Mouse (Mus musculus): ENCODE measurements around the gene Camkmt. TPM values are rescaled to one million over a fixed set of nuclear protein-coding genes. Genes with fewer than 3 reads are reported as not detected.
A peak's percentile ranks its signal among the peaks of the same experiment; 100 is the strongest.

The Camkmt gene
- polyA plus RNA-seq, 1 experiment from 2014 or later = 8.2 TPM

DNA sequence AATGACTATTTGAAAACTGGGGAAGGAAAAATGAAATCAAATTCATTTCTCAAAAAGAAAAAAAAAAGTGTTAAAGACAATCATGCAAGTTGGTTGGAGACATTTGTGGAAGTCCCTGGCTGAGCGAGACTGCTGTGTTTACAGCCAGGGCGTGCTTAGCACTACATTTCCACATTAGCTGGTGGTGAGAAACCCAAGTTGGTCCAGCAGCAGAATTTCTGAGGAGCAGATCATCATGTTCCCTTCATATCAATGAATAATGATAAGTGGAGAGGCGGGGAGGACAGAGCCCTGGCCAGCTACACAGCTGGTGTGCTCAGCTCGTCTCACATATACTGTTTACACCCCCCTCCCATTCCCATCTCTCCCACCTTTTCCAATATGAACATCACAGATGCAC is 292.0 kb downstream of the Camkmt start:
- H3K27ac ChIP-seq (replicated peaks in 1 of 2; ENCODE audit: control insufficient read depth in 1 of 2, insufficient read depth in 1 of 2, low read depth in 2 of 2, low read length in 2 of 2) = no peak overlapping the region
- H3K27me3 ChIP-seq (ENCODE audit: control insufficient read depth, insufficient read depth, low read length) = no peaks in the 10 kb centered on the region
- no peak overlapping the region for H3K9ac ChIP-seq (ENCODE audit: low read length)
- peaks cover 3 to 5% of the 10 kb centered on the region in 2 experiments; a peak in 2 of 4 replicates for H3K4me1 ChIP-seq (ENCODE audit: control insufficient read depth in 2 of 2, insufficient read depth in 2 of 2, low read length in 2 of 2)
- no peaks in the 10 kb centered on the region for H3K36me3 ChIP-seq (ENCODE audit: control insufficient read depth, insufficient read depth, low read length)
- 66% methylated on average over 4 of the region's 4 CpGs for WGBS
- no peak overlapping the region for H3K4me2 ChIP-seq (ENCODE audit: low read length)
- H3K9me3 ChIP-seq (ENCODE audit: control insufficient read depth, low read length) = no peaks in the 10 kb centered on the region
- H3K4me3 ChIP-seq (ENCODE audit: control insufficient read depth in 1 of 2, insufficient read depth in 1 of 2, low read depth in 1 of 2, low read length in 2 of 2) = no peak overlapping the region
- no peak for ATAC-seq (ENCODE audit: insufficient number of reproducible peaks, insufficient read depth, low FRiP score, low read depth)

DNA sequence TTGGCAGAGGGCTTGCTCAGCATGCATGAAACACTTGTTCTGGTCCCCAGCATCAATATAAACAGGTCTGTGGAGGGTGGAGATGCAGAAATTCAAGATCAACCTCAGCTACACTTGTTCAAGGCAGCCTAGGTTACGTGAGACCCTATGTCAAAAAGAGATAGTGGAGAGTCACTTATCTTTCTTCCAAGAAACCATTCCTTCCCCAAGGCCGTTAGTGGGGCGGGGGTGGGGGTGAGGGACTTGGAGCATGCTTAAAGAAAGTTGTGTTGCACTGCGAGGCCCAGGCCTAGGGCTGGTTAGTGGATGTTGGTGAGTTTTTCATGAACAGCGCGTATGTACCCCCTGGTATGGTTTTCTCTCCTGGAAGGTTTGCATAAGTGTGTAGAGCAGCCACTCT is 292.6 kb downstream of the Camkmt start:
- no peak overlapping the region for H3K9ac ChIP-seq (ENCODE audit: low read length)
- 62% methylated on average over 6 of the region's 6 CpGs for WGBS
- no peak for ATAC-seq (ENCODE audit: insufficient number of reproducible peaks, insufficient read depth, low FRiP score, low read depth)
- no peak overlapping the region for H3K27ac ChIP-seq (replicated peaks in 1 of 2; ENCODE audit: control insufficient read depth in 1 of 2, insufficient read depth in 1 of 2, low read depth in 2 of 2, low read length in 2 of 2)
- no peaks in the 10 kb centered on the region for H3K9me3 ChIP-seq (ENCODE audit: control insufficient read depth, low read length)
- H3K4me3 ChIP-seq (ENCODE audit: control insufficient read depth in 1 of 2, insufficient read depth in 1 of 2, low read depth in 1 of 2, low read length in 2 of 2) = no peak overlapping the region
- no peaks in the 10 kb centered on the region for H3K27me3 ChIP-seq (ENCODE audit: control insufficient read depth, insufficient read depth, low read length)
- H3K36me3 ChIP-seq (ENCODE audit: control insufficient read depth, insufficient read depth, low read length) = no peaks in the 10 kb centered on the region
- peaks cover 0 to 3% of the 10 kb centered on the region in 2 experiments; a peak in 2 of 4 replicates for H3K4me1 ChIP-seq (ENCODE audit: control insufficient read depth in 2 of 2, insufficient read depth in 2 of 2, low read length in 2 of 2)
- H3K4me2 ChIP-seq (ENCODE audit: low read length) = no peak overlapping the region

DNA sequence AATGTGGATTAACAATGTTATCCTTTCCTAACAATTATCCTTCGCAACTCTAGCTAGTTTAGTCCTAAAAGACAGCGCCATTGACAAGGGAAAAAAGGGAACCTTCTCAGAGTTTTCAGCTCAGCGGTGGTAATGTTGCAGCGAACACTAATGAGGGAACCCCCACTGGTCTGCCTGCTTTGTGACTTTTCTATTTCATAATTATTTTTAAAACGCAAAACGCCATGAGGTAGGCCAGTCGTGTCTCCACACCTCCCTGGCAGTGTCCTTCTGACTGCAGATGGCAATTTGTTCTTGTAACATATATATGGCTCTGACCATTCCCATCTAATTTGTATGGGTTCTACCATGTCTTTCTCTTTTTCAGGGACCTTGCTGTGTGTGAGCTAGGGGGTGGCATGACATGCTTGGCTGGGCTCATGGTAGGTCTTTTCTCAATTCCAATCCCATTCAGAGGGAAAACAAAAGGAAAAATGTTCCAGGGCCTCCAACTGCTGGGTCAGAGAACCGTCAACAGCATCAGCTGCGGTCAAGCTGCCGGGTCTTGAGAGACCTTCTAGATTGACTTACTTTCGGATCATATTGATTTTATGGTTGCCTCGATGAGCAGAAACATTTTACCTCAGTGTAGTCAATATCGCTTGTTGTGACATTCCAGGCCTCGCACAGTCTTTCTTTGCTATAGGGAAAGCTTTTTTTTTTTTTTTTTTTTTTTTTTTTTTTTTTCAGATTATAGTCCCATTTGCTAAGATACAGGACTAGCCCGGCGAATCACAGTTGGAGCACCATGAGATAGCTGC is 302.9 kb downstream of the Camkmt start:
- 91% methylated on average over 16 of the region's 16 CpGs for WGBS
- H3K4me3 ChIP-seq (ENCODE audit: control insufficient read depth in 1 of 2, insufficient read depth in 1 of 2, low read depth in 1 of 2, low read length in 2 of 2) = no peak overlapping the region

DNA sequence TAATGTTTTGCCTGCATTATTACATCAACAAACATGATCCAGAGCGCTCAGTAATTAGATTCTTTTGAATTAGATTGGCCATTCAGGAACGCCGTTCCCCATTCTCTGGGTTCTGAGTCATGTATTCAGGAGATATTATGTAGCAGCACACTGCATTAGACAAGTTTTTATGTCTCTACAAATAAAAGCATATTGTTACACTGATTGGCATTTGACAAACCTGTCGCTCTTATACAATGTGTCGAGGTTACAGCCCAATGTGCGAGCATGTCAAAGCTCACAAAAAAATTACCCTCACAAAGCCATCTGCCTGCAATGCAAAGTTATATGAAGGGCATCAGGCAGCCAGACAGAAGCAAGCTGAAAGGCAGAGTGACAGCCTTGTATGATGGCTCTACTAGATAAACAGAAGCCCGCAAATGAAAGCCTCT is 303.6 kb downstream of the Camkmt start:
- Histone ChIP-seq H3K9me3 (ENCODE audit: control insufficient read depth, low read length) (no peaks in the 10 kb centered on the region), H3K27me3 (ENCODE audit: control insufficient read depth, insufficient read depth, low read length) (no peaks in the 10 kb centered on the region)
- WGBS = 81% methylated on average over 7 of the region's 7 CpGs

More for the DNA sequence above, 302.9 kb downstream of the Camkmt start:
- Histone ChIP-seq H3K27me3 (ENCODE audit: control insufficient read depth, insufficient read depth, low read length) (no peaks in the 10 kb centered on the region), H3K9ac (ENCODE audit: low read length) (no peak overlapping the region), H3K4me2 (ENCODE audit: low read length) (no peak overlapping the region), H3K4me1 (ENCODE audit: control insufficient read depth in 2 of 2, insufficient read depth in 2 of 2, low read length in 2 of 2) (peaks cover 0 to 4% of the 10 kb centered on the region in 2 experiments; a peak in 1 of 4 replicates), H3K27ac (replicated peaks in 1 of 2; ENCODE audit: control insufficient read depth in 1 of 2, insufficient read depth in 1 of 2, low read depth in 2 of 2, low read length in 2 of 2) (no peak overlapping the region), H3K36me3 (ENCODE audit: control insufficient read depth, insufficient read depth, low read length) (no peaks in the 10 kb centered on the region), H3K9me3 (ENCODE audit: control insufficient read depth, low read length) (no peaks in the 10 kb centered on the region)
- ATAC-seq (ENCODE audit: insufficient number of reproducible peaks, insufficient read depth, low FRiP score, low read depth) = no peak

DNA sequence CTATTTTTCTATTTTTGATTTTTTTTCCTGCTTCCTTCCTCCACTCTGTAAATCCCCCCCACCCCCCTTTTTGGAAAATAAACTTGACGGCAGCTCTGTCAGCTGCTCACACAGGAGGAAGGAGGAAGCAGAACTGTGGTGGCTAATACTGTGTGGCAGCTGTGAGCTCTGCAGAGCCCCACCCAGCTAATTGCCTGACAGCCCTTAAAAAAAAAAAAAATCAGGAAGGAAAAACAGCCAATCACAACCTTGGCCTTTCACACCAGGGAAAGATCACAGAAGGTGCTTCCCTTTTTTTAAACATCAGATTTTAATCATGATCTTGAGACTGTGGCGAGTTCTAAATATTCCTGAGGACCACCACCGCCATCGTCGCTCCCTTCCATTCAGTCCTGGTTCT is 305.1 kb downstream of the Camkmt start:
- H3K4me3 ChIP-seq (ENCODE audit: control insufficient read depth in 1 of 2, insufficient read depth in 1 of 2, low read depth in 1 of 2, low read length in 2 of 2) = no peak overlapping the region
- no peaks in the 10 kb centered on the region for H3K36me3 ChIP-seq (ENCODE audit: control insufficient read depth, insufficient read depth, low read length)
- peaks cover 3 to 9% of the 10 kb centered on the region in 2 experiments; a peak in 3 of 4 replicates for H3K4me1 ChIP-seq (ENCODE audit: control insufficient read depth in 2 of 2, insufficient read depth in 2 of 2, low read length in 2 of 2)
- 48% methylated on average over 5 of the region's 5 CpGs for WGBS
- no peak overlapping the region for H3K27ac ChIP-seq (replicated peaks in 1 of 2; ENCODE audit: control insufficient read depth in 1 of 2, insufficient read depth in 1 of 2, low read depth in 2 of 2, low read length in 2 of 2)
- no peaks in the 10 kb centered on the region for H3K27me3 ChIP-seq (ENCODE audit: control insufficient read depth, insufficient read depth, low read length)
- H3K9ac ChIP-seq (ENCODE audit: low read length) = no peak overlapping the region; the same call in 1 of the 2 replicates
- ATAC-seq (ENCODE audit: insufficient number of reproducible peaks, insufficient read depth, low FRiP score, low read depth) = no peak
- H3K4me2 ChIP-seq (ENCODE audit: low read length) = no peak overlapping the region
- no peaks in the 10 kb centered on the region for H3K9me3 ChIP-seq (ENCODE audit: control insufficient read depth, low read length)

More for the DNA sequence above, 303.6 kb downstream of the Camkmt start:
- ATAC-seq (ENCODE audit: insufficient number of reproducible peaks, insufficient read depth, low FRiP score, low read depth) = no peak
- H3K27ac ChIP-seq (replicated peaks in 1 of 2; ENCODE audit: control insufficient read depth in 1 of 2, insufficient read depth in 1 of 2, low read depth in 2 of 2, low read length in 2 of 2) = no peak overlapping the region
- H3K4me1 ChIP-seq (ENCODE audit: control insufficient read depth in 2 of 2, insufficient read depth in 2 of 2, low read length in 2 of 2) = peaks cover 3 to 8% of the 10 kb centered on the region in 2 experiments; a peak in 3 of 4 replicates
- no peak overlapping the region for H3K9ac ChIP-seq (ENCODE audit: low read length)
- H3K4me2 ChIP-seq (ENCODE audit: low read length) = no peak overlapping the region
- no peak overlapping the region for H3K4me3 ChIP-seq (ENCODE audit: control insufficient read depth in 1 of 2, insufficient read depth in 1 of 2, low read depth in 1 of 2, low read length in 2 of 2)
- no peaks in the 10 kb centered on the region for H3K36me3 ChIP-seq (ENCODE audit: control insufficient read depth, insufficient read depth, low read length)

DNA sequence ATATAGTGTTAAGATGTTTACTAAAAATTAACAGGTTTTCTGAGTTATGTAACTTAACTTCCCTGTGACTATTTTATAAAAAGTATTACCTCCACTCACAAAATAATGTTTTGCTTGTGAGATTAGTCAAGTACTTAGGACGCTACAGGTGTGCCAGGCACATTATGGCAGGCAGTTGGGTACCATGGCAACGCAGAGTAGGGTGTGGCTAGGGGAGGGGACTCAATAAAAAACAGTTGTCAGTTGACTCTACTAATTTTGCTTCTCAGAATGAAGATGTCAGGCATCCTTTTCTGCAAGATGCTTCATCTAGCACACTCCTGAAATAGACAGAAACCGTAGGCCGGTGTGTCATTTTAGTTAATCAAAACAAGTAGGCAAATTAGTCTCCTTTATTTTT is 310.4 kb downstream of the Camkmt start:
- Histone ChIP-seq H3K4me2 (ENCODE audit: low read length) (no peak overlapping the region), H3K9me3 (ENCODE audit: control insufficient read depth, low read length) (no peaks in the 10 kb centered on the region), H3K27ac (replicated peaks in 1 of 2; ENCODE audit: control insufficient read depth in 1 of 2, insufficient read depth in 1 of 2, low read depth in 2 of 2, low read length in 2 of 2) (no peak overlapping the region), H3K4me3 (ENCODE audit: control insufficient read depth in 1 of 2, insufficient read depth in 1 of 2, low read depth in 1 of 2, low read length in 2 of 2) (no peak overlapping the region), H3K9ac (ENCODE audit: low read length) (no peak overlapping the region), H3K36me3 (ENCODE audit: control insufficient read depth, insufficient read depth, low read length) (no peaks in the 10 kb centered on the region), H3K27me3 (ENCODE audit: control insufficient read depth, insufficient read depth, low read length) (no peaks in the 10 kb centered on the region), H3K4me1 (ENCODE audit: control insufficient read depth in 2 of 2, insufficient read depth in 2 of 2, low read length in 2 of 2) (peaks cover 14% of the 10 kb centered on the region in 2 experiments)
- 81% methylated on average over 4 of the region's 4 CpGs for WGBS
- ATAC-seq (ENCODE audit: insufficient number of reproducible peaks, insufficient read depth, low FRiP score, low read depth) = no peak

DNA sequence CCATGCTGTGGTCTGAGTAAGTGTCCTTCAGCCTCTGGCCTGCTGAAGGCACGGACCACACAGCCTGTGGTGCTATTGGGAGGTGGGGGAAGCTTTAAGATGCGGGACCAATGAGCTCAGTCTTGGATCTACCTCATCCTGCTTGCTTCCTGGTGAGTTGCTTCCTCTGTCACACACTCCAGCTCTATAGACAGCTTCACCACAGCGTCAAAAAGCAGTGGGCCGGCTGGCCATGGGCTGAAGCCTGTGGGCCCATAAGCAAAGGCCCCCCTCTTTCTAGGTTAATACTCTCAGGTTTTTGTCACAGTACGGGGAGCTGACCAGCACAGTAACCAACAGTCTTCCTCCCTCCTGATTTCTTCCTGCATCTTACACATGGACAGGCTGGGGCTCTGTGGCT is 314.8 kb downstream of the Camkmt start:
- H3K9ac ChIP-seq (ENCODE audit: low read length) = no peak overlapping the region
- H3K36me3 ChIP-seq (ENCODE audit: control insufficient read depth, insufficient read depth, low read length) = no peaks in the 10 kb centered on the region
- peaks cover 13 to 16% of the 10 kb centered on the region in 2 experiments; a peak in 3 of 4 replicates for H3K4me1 ChIP-seq (ENCODE audit: control insufficient read depth in 2 of 2, insufficient read depth in 2 of 2, low read length in 2 of 2)
- H3K4me2 ChIP-seq (ENCODE audit: low read length) = no peak overlapping the region
- no peak for ATAC-seq (ENCODE audit: insufficient number of reproducible peaks, insufficient read depth, low FRiP score, low read depth)
- H3K27me3 ChIP-seq (ENCODE audit: control insufficient read depth, insufficient read depth, low read length) = no peaks in the 10 kb centered on the region
- no peak overlapping the region for H3K4me3 ChIP-seq (ENCODE audit: control insufficient read depth in 1 of 2, insufficient read depth in 1 of 2, low read depth in 1 of 2, low read length in 2 of 2)
- WGBS = 89% methylated on average over 5 of the region's 5 CpGs
- no peaks in the 10 kb centered on the region for H3K9me3 ChIP-seq (ENCODE audit: control insufficient read depth, low read length)
- H3K27ac ChIP-seq (replicated peaks in 1 of 2; ENCODE audit: control insufficient read depth in 1 of 2, insufficient read depth in 1 of 2, low read depth in 2 of 2, low read length in 2 of 2) = peak overlapping the region; percentile 5 to 46; a peak in 1 of 4 replicates

All from heart, embryonic 14.5 days (tissue).